Mouse (Mus musculus) MEL (cell line): ENCODE data around the gene Rtel1. TPM values are rescaled to one million over a fixed set of nuclear protein-coding genes. Genes with fewer than 3 reads are reported as not detected.

Source experiments
- DNase-seq: peaks from one replicate; pipeline ENCODE4 v3.0.0; 2011; ENCODE audit warnings: low read depth, low spot score
- H3K27ac ChIP-seq: 2 replicates; pipeline ENCODE4 v1.5.1; 2012; ENCODE audit warnings: low read depth, mild to moderate bottlenecking, control low read depth, low read length, moderate library complexity; ENCODE audit not compliant: control insufficient read depth
- H3K27me3 ChIP-seq, 2 experiments: fragments of 150-350 bp in 1 of 2; sonication (generic) in 1 of 2; 2 replicates each; pipeline ENCODE4 v1.6.1; 2012; ENCODE audit warnings: low read length in 2 of 2, mild to moderate bottlenecking in 2 of 2, improper control_type of control experiment in 1 of 2, moderate library complexity in 1 of 2; ENCODE audit not compliant: insufficient read depth in 2 of 2, control insufficient read depth in 1 of 2
- H3K36me3 ChIP-seq, 2 experiments: 2 replicates each; pipeline ENCODE4 v1.6.1; 2012 to 2014; ENCODE audit warnings: low read length in 2 of 2, improper control_type of control experiment in 1 of 2, inconsistent platforms in 1 of 2, mild to moderate bottlenecking in 1 of 2; ENCODE audit not compliant: insufficient read depth in 2 of 2, control insufficient read depth in 1 of 2
- H3K4me1 ChIP-seq, 2 experiments: fragments of 150-350 bp in 1 of 2; sonication (generic) in 1 of 2; 2 replicates each; pipeline ENCODE4 v1.6.1; 2012; ENCODE audit warnings: low read length in 2 of 2, improper control_type of control experiment in 1 of 2, mild to moderate bottlenecking in 1 of 2; ENCODE audit not compliant: insufficient read depth in 2 of 2, control insufficient read depth in 1 of 2
- H3K4me3 ChIP-seq, 2 experiments: fragments of 150-350 bp in 1 of 2; sonication (generic) in 1 of 2; 2 replicates each; pipeline ENCODE4 v1.5.1; 2012; ENCODE audit warnings: low read depth in 2 of 2, low read length in 2 of 2, mild to moderate bottlenecking in 2 of 2, moderate library complexity in 2 of 2, control low read depth in 1 of 2, improper control_type of control experiment in 1 of 2; ENCODE audit not compliant: control insufficient read depth in 1 of 2, insufficient read depth in 1 of 2
- H3K79me2 ChIP-seq: 2 replicates; pipeline ENCODE4 v1.6.1; 2012; ENCODE audit warnings: mild to moderate bottlenecking, low read length, moderate library complexity; ENCODE audit not compliant: control insufficient read depth, poor library complexity, insufficient read depth
- H3K9ac ChIP-seq: 2 replicates; pipeline ENCODE4 v1.6.1; 2012; ENCODE audit warnings: low read depth, mild to moderate bottlenecking, control low read depth, low read length, moderate library complexity; ENCODE audit not compliant: control insufficient read depth, poor library complexity, severe bottlenecking
- H3K9me3 ChIP-seq: fragments of 150-350 bp; sonication (generic); replicated peaks from 2 replicates; pipeline ENCODE4 v1.6.1; 2012; ENCODE audit warnings: mild to moderate bottlenecking, low read length, improper control_type of control experiment, moderate library complexity; ENCODE audit not compliant: insufficient read depth
- BHLHE40 ChIP-seq: IDR thresholded peaks from 2 replicates; pipeline ENCODE4 v1.6.1; 2012; ENCODE audit warnings: low read depth, mild to moderate bottlenecking, inconsistent platforms, low read length, improper control_type of control experiment, borderline replicate concordance
- CHD1 ChIP-seq: IDR thresholded peaks from 2 replicates; pipeline ENCODE4 v1.6.1; 2012; ENCODE audit warnings: low read depth, mild to moderate bottlenecking, inconsistent platforms, low read length, improper control_type of control experiment
- CTCF ChIP-seq, 3 experiments: IDR thresholded peaks in 2 of 3; conservative IDR thresholded peaks in 1 of 3; 2 replicates each; pipeline ENCODE4 v1.5.1; 2011 to 2012; ENCODE audit warnings: low read length in 3 of 3, low read depth in 2 of 3, mild to moderate bottlenecking in 2 of 3, improper control_type of control experiment in 1 of 3, inconsistent platforms in 1 of 3, mixed read lengths in 1 of 3, moderate library complexity in 1 of 3; ENCODE audit not compliant: control insufficient read depth in 1 of 3, insufficient read depth in 1 of 3, poor library complexity in 1 of 3, severe bottlenecking in 1 of 3
- E2F4 ChIP-seq: IDR thresholded peaks from 2 replicates; pipeline ENCODE4 v1.6.1; 2011; ENCODE audit warnings: low read depth, low read length, improper control_type of control experiment, borderline replicate concordance
- EP300 ChIP-seq, 2 experiments: IDR thresholded peaks; 2 replicates each; pipeline ENCODE4 v1.6.1; 2011; ENCODE audit warnings: improper control_type of control experiment in 2 of 2, low read length in 2 of 2, low read depth in 1 of 2, mild to moderate bottlenecking in 1 of 2
- GABPA ChIP-seq: IDR thresholded peaks from 2 replicates; pipeline ENCODE4 v1.6.1; 2012; ENCODE audit warnings: low read depth, mild to moderate bottlenecking, inconsistent platforms, low read length, improper control_type of control experiment, moderate library complexity
- JUND ChIP-seq: IDR thresholded peaks from 2 replicates; pipeline ENCODE4 v1.6.1; 2011; ENCODE audit warnings: low read depth, mild to moderate bottlenecking, improper control_type of control experiment, low read length
- KAT2A ChIP-seq: conservative IDR thresholded peaks from 2 replicates; pipeline ENCODE4 v1.6.1; 2012; ENCODE audit warnings: low read depth, low read length, improper control_type of control experiment, inconsistent platforms
- MYB ChIP-seq: IDR thresholded peaks from 2 replicates; pipeline ENCODE4 v1.6.1; 2011; ENCODE audit warnings: mild to moderate bottlenecking, low read depth, low read length, improper control_type of control experiment
- MYC ChIP-seq: IDR thresholded peaks from 2 replicates; pipeline ENCODE4 v1.6.1; 2011; ENCODE audit warnings: low read depth, mild to moderate bottlenecking, low read length, improper control_type of control experiment, moderate library complexity
- NRF1 ChIP-seq: IDR thresholded peaks from 2 replicates; pipeline ENCODE4 v1.6.1; 2014; ENCODE audit warnings: low read depth, mild to moderate bottlenecking, inconsistent platforms, low read length, improper control_type of control experiment, moderate library complexity; ENCODE audit not compliant: poor library complexity, insufficient read depth, severe bottlenecking
- POLR2A ChIP-seq, 2 experiments: IDR thresholded peaks; 2 replicates each; pipeline ENCODE4 v1.6.1; 2011 to 2012; ENCODE audit warnings: low read length in 2 of 2, mild to moderate bottlenecking in 2 of 2, control low read depth in 1 of 2, improper control_type of control experiment in 1 of 2, low read depth in 1 of 2, moderate library complexity in 1 of 2; ENCODE audit not compliant: control insufficient read depth in 1 of 2, insufficient read depth in 1 of 2, poor library complexity in 1 of 2
- RAD21 ChIP-seq: IDR thresholded peaks from 2 replicates; pipeline ENCODE4 v1.6.1; 2011; ENCODE audit warnings: mild to moderate bottlenecking, low read depth, low read length, improper control_type of control experiment
- SIN3A ChIP-seq: IDR thresholded peaks from 2 replicates; pipeline ENCODE4 v1.6.1; 2012; ENCODE audit warnings: low read length, improper control_type of control experiment, inconsistent platforms
- SMC3 ChIP-seq: IDR thresholded peaks from 2 replicates; pipeline ENCODE4 v1.6.1; 2011; ENCODE audit warnings: low read depth, low read length, improper control_type of control experiment
- TAL1 ChIP-seq: IDR thresholded peaks from 2 replicates; pipeline ENCODE4 v1.6.1; 2012; ENCODE audit warnings: mild to moderate bottlenecking, inconsistent platforms, low read length, moderate library complexity, mixed read lengths
- TBP ChIP-seq: IDR thresholded peaks from 2 replicates; pipeline ENCODE4 v1.8.0; 2011; ENCODE audit warnings: low read depth, low read length, improper control_type of control experiment
- TCF12 ChIP-seq: IDR thresholded peaks from 2 replicates; pipeline ENCODE4 v1.6.1; 2014; ENCODE audit warnings: low read depth, mild to moderate bottlenecking, inconsistent platforms, low read length, improper control_type of control experiment, moderate library complexity
- UBTF ChIP-seq: IDR thresholded peaks from 2 replicates; pipeline ENCODE4 v1.6.1; 2012; ENCODE audit warnings: low read depth, mild to moderate bottlenecking, inconsistent platforms, low read length, improper control_type of control experiment, moderate library complexity, borderline replicate concordance; ENCODE audit not compliant: insufficient read depth
- USF2 ChIP-seq, 2 experiments: IDR thresholded peaks; 2 replicates each; pipeline ENCODE4 v1.6.1; 2011 to 2012; ENCODE audit warnings: improper control_type of control experiment in 2 of 2, low read length in 2 of 2, borderline replicate concordance in 1 of 2, inconsistent platforms in 1 of 2, low read depth in 1 of 2, mild to moderate bottlenecking in 1 of 2; ENCODE audit not compliant: insufficient read depth in 1 of 2
- ZC3H11A ChIP-seq: IDR thresholded peaks from 2 replicates; pipeline ENCODE4 v1.6.1; 2012; ENCODE audit warnings: low read depth, mild to moderate bottlenecking, inconsistent platforms, low read length, improper control_type of control experiment
- ZKSCAN1 ChIP-seq: IDR thresholded peaks from 2 replicates; pipeline ENCODE4 v1.6.1; 2012; ENCODE audit warnings: low read depth, mild to moderate bottlenecking, inconsistent platforms, low read length, improper control_type of control experiment, moderate library complexity
- ZNF384 ChIP-seq: IDR thresholded peaks from 2 replicates; pipeline ENCODE4 v1.6.1; 2012; ENCODE audit warnings: low read depth, mild to moderate bottlenecking, inconsistent platforms, low read length, improper control_type of control experiment
- polyA plus RNA-seq, 2 experiments: library from polyadenylated mRNA; stranded (reverse) in 1 of 2; unstranded in 1 of 2; fragments of >175 nt in 1 of 2; fragments of >200 nt in 1 of 2; gene quantifications; 2 replicates each; pipeline versions ENCODE4 v1.2.1 to v1.2.4; 2012; ENCODE audit warnings: low replicate concordance in 2 of 2, low read depth in 1 of 2; ENCODE audit not compliant: insufficient read length in 2 of 2, insufficient read depth in 1 of 2, missing spikeins in 1 of 2
- total RNA-seq: library from RNA; depleted of rRNA; stranded (reverse); fragments of 300-350 nt; gene quantifications from 2 replicates; pipeline ENCODE4 v1.2.3, GENCODE M21; 2012

Rtel1 gene
- total and polyA plus RNA-seq, 3 experiments, result 54.2 to 87.0 TPM; not detected in 1

GRCm38 (mm10) chr2:181365655-181366075, 46.1 kb downstream of the Rtel1 start:
- peaks cover 19 to 20% of the 10 kb centered on the region in 2 experiments for H3K36me3 ChIP-seq
- peak; percentile 69 for DNase-seq

GRCm38 (mm10) chr2:181370001-181370400, 50.5 kb downstream of the Rtel1 start:
- TF ChIP-seq CTCF (IDR thresholded peaks at IDR 0.05 in 2 of 3, conservative IDR thresholded peaks at IDR 0.05 in 1 of 3; ENCODE audit: control insufficient read depth in 1 of 3, insufficient read depth in 1 of 3, low read depth in 2 of 3, low read length in 3 of 3, poor library complexity in 1 of 3, severe bottlenecking in 1 of 3) (peak; percentile 12 to 26 (median 14); a peak in 1 of 6 replicates), SIN3A (no peak), BHLHE40 (no peak)

More at GRCm38 (mm10) chr2:181365655-181366075, 46.1 kb downstream of the Rtel1 start:
- no peaks in the 10 kb centered on the region for H3K9me3 ChIP-seq
- H3K27me3 ChIP-seq, result no peaks in the 10 kb centered on the region
- H3K9ac ChIP-seq, result peak overlapping the region; percentile 98
- peaks cover 5 to 13% of the 10 kb centered on the region in 2 experiments for H3K4me1 ChIP-seq
- TF ChIP-seq EP300 (IDR thresholded peaks at IDR 0.05; ENCODE audit: low read depth in 1 of 2, low read length in 2 of 2) (no peak), TBP (0 out of 2 replicates have a peak, but pooled peaks have one; percentile 4), UBTF (0 out of 2 replicates have a peak, but pooled peaks have one; percentile 65)
- peaks cover 57% of the 10 kb centered on the region for H3K79me2 ChIP-seq
- H3K4me3 ChIP-seq, result peak overlapping the region; percentile 88 to 98
- H3K27ac ChIP-seq, result peak overlapping the region; percentile 82

GRCm38 (mm10) chr2:181375787-181376186, 56.2 kb downstream of the Rtel1 start:
- Histone ChIP-seq H3K27ac (no peak overlapping the region), H3K4me1 (peaks cover 2 to 3% of the 10 kb centered on the region in 2 experiments; a peak in 3 of 4 replicates), H3K4me3 (no peak overlapping the region), H3K9ac (no peak overlapping the region), H3K79me2 (peaks cover 28% of the 10 kb centered on the region), H3K27me3 (no peaks in the 10 kb centered on the region), H3K9me3 (no peaks in the 10 kb centered on the region), H3K36me3 (peaks cover 8 to 9% of the 10 kb centered on the region in 2 experiments)
- DNase-seq, result peak; percentile 74
- TF ChIP-seq MYC (no peak), MYB (no peak), E2F4 (no peak), CTCF (IDR thresholded peaks at IDR 0.05 in 2 of 3, conservative IDR thresholded peaks at IDR 0.05 in 1 of 3; ENCODE audit: control insufficient read depth in 1 of 3, insufficient read depth in 1 of 3, low read depth in 2 of 3, low read length in 3 of 3, poor library complexity in 1 of 3, severe bottlenecking in 1 of 3) (peak in 2 of 3 experiments; percentile 55 to 59; a peak in 4 of 6 replicates), RAD21 (peak; percentile 52), SIN3A (no peak), TCF12 (no peak), SMC3 (peak; percentile 55), BHLHE40 (no peak), GABPA (no peak), TAL1 (no peak), UBTF (no peak), NRF1 (no peak), POLR2A (IDR thresholded peaks at IDR 0.05; ENCODE audit: control insufficient read depth in 1 of 2, insufficient read depth in 1 of 2, low read depth in 1 of 2, low read length in 2 of 2, poor library complexity in 1 of 2) (no peak), ZNF384 (no peak), KAT2A (no peak), JUND (no peak), CHD1 (no peak), ZKSCAN1 (no peak), TBP (no peak), USF2 (IDR thresholded peaks at IDR 0.05; ENCODE audit: borderline replicate concordance in 1 of 2, insufficient read depth in 1 of 2, low read depth in 1 of 2, low read length in 2 of 2) (no peak), ZC3H11A (peak; percentile 25)

More at GRCm38 (mm10) chr2:181370001-181370400, 50.5 kb downstream of the Rtel1 start:
- H3K27me3 ChIP-seq, result no peaks in the 10 kb centered on the region
- peaks cover 64% of the 10 kb centered on the region for H3K79me2 ChIP-seq
- H3K9me3 ChIP-seq, result no peaks in the 10 kb centered on the region
- no peak overlapping the region for H3K27ac ChIP-seq
- no peak overlapping the region for H3K4me3 ChIP-seq
- H3K4me1 ChIP-seq, result peaks cover 7 to 10% of the 10 kb centered on the region in 2 experiments
- H3K36me3 ChIP-seq, result peaks cover 9 to 18% of the 10 kb centered on the region in 2 experiments
- peak; percentile 32 for DNase-seq
- no peak overlapping the region for H3K9ac ChIP-seq
